Mouse (Mus musculus) gastrocnemius, postnatal 36 days (tissue): Measurements from ENCODE around the gene Hif3a. TPM values are rescaled to one million over a fixed set of nuclear protein-coding genes. Genes with fewer than 3 reads are reported as not detected.

Experiments used
- DNase-seq, 2 experiments: peaks; one replicate each; pipeline ENCODE4 v3.0.0; 2022
- intact Hi-C: fragments of 180-260 bp; cut with DNase I; formaldehyde crosslinking; loops from one replicate; pipeline ENCODE4 v1.15.1; 2025
- total RNA-seq, 2 experiments: library from RNA; stranded (reverse); gene quantifications; 2 replicates each; pipeline ENCODE4 v1.2.3; 2021

Hif3a gene
- total RNA-seq, 2 experiments from 2014 or later = 1.2 to 1.3 TPM

DNA sequence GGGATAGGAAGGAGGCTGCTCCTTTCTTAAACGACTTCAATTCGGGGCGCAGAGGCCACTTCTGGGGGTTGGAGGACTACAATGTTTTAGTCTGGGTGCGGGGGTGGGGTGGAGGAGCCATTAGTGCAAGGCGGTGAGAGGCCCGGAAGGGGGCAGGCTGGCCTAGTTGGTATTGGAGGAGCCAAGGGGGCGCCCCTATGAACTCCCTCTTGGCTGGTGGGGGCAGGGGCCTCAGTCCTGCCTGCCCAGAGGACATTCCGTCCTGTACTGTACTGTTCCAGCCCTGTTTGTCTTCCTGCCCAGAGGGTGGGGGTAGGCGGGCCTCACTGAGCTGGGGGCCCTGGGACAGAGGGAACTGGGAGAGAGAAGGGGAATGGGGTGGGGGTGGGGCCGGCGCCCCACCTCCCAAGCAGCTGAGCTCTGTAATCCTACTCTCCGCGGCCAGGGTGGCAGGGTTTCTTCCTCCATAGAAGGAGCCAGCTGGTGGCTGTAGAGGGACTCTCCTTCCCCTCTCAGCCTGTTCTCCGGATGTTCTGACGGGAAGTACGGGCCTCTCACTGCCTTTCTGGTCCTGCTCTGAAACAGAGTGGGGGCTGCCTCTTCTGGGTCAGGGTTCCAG lies 4.0 kb downstream of the Hif3a start:
- intact Hi-C loops = no loop called here
- peak; percentile 66 to 92 for DNase-seq

DNA sequence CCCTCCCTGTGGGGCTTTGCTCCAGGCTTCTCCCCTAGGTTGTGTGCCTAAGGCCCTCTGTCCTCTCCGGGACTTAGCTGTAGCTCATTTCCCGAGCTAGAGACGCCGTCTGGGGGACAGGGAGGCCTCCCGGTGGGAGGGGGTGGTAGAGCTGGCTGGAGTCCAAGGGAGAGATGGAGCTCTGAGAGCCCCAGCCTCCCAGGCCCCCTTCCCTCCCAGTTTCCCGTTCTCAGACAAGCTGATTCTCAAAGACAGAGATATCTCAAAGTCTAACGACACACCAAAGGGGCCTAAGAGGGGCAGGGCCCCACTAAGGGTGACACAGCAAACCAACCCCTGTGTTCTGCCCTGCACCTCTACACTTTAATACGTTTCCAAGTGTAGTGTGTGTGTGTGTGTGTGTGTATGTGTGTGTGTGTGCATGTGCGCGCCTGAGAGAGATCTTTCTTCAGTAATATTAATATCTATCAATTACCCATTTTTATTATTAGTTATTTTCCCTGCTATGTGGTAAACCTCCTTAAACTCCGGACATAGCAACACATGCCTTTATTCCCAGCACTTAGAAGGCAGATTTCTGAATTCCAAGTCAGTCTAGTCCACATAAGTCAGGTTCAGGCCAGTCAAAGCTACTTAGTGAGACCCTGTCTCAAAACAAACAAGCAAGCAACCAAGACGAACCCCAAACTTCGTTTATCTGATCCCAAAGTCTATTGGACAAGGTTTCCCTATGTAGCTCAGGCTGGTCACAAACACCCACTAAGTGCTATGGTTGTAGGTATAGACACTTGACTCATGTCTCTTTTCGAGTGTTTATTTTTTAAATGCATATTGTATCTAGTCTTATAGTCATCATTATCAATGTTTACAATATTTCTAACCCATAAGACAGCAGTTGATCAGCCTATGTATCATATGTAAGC lies 5.4 kb downstream of the Hif3a start:
- intact Hi-C loops = no loop called here
- DNase-seq = no peak

DNA sequence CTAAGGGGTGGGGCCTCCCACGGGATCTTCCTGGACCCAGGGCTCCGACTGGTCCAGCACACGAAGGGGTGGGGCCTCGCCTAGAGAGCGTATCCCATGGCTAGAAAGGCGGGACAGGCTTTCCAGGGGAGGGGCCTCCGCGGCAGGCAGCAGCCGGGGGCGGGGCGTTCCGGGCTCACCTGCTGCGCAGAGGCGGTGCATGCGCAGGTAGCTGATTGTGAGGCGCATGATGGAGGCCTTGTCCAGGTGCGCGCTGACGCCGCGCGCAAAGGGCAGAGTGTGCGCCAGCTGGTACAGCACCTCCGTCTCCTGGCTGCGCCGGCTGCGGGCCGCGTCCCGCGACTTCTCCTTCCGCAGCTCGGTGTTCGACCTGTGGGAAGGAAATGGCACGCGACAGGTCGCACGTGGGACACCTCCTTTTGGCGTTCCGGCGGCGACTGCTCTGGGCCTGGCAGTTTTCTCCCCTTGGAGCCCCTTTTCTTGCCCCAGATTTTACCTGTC lies 6.1 kb downstream of the Hif3a start:
- intact Hi-C loops = no loop called here
- DNase-seq = peak; percentile 59 to 86

DNA sequence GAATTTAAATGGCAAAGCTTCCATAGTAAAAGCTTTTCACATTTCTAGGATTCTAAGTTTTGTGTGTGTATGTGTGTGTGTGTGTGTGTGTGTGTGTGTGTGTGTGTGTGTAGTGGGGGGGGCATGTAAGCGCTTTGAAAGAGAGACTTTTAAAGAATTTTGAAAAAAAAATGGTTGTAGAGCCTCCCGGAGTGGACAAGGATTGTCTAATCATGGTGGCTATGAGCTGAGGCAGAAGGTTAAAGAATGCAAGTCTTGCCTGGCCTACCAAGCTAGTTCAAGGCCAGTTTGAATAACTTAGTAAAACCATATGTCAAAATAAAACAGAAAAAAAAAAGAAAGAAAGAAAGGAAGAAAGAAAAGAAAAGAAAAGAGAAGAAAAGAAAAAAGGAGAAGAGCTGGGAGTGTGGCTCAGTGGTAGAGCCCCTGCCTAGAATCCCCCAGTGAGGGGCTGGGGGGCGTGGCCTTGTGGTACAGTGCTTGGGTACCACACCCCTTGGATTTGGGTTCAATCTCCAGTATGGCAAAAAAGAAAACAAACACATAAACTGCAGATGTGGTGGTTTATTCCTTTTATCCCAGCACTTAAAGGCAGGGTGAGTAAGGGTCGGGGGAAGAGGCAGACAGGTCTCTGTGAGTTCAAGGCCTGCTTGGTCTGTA lies 6.8 kb downstream of the Hif3a start:
- intact Hi-C loops = no loop called here
- no peak for DNase-seq

DNA sequence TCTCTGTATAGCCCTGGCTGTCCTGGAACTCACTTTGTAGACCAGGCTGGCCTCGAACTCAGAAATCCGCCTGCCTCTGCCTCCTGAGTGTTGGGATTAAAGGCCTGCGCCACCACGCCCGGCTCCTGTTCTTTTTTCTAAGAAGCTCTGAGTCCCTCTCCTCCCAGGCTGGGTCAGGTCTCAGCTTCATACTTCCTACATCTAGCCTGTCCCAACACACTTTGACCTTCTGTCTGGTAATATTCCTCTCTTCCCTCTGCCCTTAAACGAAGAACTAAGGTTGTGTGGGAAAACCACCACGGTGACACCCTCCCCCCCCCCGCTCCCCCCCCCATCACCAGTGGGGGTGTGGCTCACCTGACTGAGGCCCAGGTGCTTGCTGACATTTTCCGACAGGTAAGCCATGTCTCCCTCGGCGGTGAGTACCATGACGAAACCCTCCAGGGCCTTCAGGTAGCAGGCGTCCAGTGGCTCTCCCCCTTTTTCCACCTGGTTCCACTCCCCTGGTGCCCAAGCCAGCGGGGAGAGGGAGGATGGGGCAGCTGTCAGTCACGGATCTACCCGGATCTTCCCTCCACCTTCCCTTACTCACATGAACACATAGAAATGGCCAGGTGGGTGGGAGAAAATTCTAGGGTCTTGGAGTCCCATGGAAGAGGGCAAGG lies 7.8 kb downstream of the Hif3a start:
- intact Hi-C loops = loop anchor here (5.0 kb wide), 1 partner anchor 47 kb away; no protein-coding TSS in a partner anchor
- no peak for DNase-seq

DNA sequence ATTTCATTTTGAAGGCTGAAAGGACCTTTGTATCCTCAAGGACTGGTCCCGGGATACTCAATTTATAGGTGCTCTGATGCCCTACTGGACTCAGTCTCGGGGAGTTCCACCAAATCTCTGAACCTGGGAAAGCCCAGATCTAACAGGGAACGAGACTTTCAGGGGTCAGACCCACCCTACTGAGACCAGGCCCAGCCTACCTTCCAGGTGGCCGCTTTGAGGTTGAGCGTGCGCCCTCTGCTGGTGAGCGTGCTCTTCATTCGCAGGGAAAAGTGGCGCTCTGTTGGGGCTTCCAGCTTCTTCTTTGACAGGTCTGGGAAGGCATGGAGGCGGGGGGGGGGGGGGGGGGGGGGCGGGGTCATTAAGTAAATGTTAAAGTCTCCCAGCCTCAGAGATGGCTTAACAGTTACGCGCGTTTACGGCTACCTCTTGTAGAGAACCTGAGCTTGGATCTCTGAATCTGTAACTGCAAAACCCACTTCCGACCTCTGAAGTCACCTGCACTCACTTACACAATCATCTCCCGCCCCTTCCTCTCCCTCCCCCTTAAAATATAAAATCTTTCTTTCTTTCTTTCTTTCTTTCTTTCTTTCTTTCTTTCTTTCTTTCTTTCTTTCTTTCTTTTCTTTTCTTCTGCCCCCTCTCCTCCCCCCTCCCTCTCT lies 11.2 kb downstream of the Hif3a start:
- DNase-seq = no peak
- intact Hi-C loops = loop anchor here (5.0 kb wide), 1 partner anchor 44 kb away; no protein-coding TSS in a partner anchor

DNA sequence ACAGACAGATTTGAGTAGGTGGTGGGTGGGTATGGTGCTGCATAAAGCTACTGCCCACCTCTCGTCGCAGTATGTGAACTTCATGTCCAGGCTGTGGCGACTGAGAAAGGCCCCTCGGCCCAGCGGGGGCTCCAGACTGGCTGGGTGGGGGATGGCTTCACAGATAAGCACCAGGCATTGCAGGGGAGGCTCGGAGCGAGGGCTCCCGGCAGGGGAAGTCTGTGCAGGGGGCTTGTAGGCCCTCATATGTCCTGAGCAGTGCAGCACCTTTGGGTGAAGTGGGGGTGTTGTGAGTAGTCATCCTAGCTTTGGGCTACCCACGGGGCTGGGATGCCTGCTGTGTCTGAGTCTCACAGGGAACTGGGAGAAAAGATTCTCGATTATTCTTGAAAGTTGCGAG lies 11.7 kb downstream of the Hif3a start:
- intact Hi-C loops = loop anchor here (5.0 kb wide), 1 partner anchor 43 kb away; no protein-coding TSS in a partner anchor

DNA sequence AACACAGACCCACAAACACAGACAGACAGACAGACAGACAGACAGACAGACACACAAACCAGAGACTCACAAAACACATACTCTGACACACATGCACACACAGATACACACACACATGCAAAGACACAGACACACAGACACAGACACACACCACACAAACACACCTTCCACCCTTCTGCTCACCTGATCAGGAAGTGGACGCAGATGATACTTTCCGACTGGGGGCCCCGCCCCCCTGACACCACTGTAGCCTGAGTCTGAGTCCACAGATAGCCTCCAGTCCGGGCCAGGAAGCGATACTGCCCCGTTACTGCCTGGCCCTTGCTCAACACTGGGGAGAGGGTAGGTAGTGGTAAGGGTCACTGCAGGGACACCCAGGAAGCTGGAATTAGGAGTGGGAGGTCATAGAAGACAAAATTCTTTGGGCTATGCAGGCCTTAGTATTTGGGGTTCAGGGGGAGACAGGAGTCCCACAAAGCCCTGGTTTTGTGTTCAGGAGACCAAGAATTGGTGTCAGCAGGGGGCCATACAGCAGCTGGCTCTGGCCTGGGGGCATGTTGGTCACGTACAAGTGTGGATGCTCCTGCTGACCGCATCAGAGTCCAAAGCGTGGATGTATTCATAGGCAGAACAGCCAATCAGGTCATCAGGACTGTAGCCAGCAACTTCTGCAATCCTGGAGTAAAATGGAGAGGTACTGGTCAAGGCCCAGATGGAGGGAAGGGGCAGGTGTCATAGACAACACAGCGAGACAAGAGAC lies 13.6 kb downstream of the Hif3a start:
- DNase-seq = no peak
- intact Hi-C loops = no loop called here

More for the DNA sequence above, 11.7 kb downstream of the Hif3a start:
- DNase-seq = no peak

DNA sequence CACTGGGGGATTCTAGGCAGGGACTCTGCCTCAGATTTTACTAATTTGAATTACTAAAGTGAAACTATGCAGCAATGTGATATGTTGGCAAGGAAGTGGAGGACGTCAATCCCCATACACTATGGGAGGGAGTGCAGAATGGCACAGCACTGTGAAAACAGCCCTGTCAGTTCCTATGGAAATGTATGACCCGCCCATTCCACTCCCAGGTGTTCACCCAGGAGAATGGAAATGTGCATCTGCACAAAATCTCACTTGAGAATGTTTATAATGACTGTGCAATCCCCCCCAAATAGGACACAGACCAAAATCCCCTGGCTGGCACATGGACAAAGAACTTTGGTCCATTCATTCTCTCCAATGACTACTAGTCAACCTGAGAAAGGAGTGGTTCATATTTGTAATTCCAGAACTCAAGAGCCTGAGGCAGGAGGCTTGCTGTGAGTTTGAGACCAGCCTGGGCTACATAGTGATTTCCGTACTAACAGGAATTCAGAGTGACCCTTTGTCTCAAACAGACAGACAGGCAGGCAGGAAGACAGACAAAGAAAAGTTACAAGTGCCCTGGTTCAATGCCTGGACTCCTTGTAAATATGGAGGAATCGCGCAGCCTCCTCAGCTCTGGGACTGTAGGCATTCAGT lies 15.1 kb downstream of the Hif3a start:
- intact Hi-C loops = no loop called here
- DNase-seq = no peak

DNA sequence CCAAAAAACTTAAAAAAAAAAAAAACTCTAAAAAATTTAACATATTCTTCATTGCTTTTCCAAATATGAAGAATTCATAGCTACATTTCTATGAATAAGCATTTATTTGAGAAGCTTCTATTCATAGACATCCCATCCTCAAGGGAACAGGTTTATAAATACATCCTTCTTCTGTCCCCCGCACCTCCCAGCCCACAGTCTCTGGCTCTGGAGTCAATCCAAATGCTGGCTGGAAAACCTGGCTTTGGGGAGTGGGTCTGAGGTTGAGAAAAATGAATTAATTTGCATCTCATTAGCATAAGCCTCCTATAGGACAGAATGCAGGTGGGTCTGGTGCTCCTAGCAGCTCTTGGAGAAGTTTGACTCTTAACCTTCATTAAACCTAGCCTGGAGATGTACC lies 16.5 kb downstream of the Hif3a start:
- DNase-seq = no peak
- intact Hi-C loops = no loop called here

DNA sequence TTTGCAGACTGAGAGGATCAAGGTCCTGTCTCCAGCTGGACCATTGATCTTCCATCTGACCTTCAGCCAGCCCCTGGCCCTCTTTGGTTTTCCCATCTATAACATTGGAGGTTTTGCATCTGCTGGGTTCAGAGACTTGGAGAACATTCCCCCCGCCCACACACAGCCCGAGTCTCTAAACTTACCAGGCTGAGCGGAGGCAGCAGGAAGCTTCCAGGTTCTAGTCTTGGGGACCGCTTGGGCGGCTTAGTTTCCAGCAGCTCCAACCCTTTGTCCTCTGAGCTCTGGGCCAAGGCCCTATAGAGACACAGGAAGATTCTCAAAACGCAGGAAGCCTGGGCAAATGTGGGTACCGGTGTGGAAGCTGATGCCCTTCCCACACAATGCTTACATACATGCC lies 22.9 kb downstream of the Hif3a start:
- intact Hi-C loops = no loop called here
- DNase-seq = no peak

DNA sequence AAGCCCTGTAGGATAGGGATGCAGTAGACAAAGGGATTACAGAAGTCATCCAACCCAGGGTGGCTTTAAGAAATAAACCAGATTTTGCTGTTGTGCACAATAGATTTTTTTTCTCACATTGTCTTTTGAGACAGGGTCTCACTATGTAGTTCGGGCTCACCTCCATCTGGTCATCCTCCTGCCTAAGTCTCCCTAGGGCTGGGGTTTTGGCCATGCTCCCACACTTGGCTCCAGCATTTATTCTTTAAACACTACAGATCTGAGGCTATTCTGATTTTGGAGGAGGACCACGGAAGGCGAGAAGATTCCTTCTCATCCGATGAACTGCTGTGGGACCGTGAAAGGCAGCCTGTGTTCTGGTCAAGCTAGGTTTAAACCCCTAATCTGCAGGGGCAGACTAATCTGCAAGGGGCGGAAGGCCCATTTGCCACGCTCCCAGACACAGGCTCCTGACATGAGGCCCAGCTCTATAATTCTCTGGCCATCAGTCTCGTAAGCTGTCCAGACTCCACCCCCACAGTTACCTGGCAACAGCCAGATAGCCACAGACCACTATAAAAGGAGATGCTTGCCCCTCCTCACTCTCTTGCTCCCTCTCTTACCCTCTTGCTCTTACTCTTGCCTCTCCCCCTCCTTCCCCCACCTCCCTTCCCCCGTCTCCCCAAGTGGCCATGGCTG lies 24.1 kb downstream of the Hif3a start:
- intact Hi-C loops = no loop called here
- DNase-seq = no peak

DNA sequence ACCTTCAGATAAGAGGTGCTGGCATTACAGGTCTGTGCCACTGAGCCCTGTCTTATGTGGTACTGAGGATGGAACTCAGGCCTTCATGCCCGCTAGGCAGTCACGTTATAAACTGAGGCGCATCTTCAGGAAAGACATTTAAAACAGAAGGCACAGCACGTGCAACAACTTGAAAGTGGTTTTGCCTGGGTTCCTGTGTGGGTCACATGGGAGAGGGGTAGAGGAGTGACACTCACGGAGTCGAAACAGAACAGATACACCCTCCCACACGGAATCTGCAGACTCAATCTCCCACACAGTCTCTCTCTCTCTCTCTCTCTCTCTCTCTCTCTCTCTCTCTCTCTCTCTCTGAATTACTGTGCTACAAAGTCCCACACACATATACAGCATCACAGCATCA lies 32.0 kb downstream of the Hif3a start:
- no peak for DNase-seq
- intact Hi-C loops = no loop called here

DNA sequence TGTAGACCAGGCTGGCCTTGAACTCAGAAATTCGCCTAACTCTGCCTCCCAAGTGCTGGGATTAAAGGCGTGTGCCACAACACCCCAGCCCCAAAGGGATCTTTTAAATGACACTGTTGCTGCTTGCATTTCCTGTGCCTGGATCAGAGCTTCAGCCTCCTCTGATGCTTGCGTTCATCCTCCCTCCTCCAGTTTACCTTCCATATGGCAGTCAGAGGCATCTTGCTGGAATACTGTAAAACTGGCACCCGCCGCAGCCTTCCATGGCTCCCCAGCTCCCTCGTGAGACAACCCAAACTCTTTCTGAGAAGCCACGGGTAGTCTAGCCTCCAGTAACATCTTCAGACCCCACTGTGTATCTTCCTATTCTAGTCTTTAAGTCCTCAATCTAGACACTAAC lies 33.3 kb downstream of the Hif3a start:
- no peak for DNase-seq
- intact Hi-C loops = no loop called here

DNA sequence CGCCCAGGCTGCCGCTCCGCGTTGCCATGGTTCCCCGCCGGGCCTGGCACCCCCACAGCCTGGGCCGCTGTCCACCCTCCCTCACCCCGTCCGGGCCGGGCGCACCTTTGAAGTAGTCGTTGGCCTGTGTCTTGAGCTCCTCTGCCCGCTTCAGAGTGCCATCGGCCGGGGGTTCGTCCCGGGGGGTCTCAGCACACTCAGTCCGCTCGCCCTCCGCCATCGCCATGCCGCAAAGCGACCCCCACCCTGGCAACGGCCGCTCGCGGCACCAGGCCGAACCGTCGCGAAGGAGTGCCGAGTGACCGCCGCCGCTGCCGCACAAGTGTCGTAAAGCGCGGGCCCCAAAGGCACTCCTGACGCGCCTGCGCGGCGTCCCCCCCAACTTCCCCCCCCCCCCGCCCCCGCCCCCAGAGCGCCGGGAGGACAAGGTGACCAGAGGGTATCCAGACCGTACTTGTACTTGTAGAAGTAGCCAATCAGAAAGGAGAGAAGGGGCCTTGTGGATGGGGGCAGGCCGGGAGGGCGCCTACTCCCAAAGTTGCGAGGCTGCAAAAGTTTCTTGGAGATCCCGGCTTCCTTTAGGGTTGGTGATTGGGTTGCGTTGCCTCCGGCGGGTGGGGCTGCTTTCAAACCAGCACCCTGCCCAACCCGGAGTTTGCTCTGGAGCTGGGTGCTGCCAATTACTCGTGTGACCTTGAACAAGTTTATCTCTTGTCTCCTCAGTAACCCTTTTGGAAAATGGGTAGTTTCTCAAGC lies 34.5 kb downstream of the Hif3a start, which contains the start of gene Ppp5c:
Ppp5c (minus strand) TSS at position 337 of the 756 bp plus-strand sequence.
- intact Hi-C loops = no loop called here
- DNase-seq = peak; percentile 83 to 87

DNA sequence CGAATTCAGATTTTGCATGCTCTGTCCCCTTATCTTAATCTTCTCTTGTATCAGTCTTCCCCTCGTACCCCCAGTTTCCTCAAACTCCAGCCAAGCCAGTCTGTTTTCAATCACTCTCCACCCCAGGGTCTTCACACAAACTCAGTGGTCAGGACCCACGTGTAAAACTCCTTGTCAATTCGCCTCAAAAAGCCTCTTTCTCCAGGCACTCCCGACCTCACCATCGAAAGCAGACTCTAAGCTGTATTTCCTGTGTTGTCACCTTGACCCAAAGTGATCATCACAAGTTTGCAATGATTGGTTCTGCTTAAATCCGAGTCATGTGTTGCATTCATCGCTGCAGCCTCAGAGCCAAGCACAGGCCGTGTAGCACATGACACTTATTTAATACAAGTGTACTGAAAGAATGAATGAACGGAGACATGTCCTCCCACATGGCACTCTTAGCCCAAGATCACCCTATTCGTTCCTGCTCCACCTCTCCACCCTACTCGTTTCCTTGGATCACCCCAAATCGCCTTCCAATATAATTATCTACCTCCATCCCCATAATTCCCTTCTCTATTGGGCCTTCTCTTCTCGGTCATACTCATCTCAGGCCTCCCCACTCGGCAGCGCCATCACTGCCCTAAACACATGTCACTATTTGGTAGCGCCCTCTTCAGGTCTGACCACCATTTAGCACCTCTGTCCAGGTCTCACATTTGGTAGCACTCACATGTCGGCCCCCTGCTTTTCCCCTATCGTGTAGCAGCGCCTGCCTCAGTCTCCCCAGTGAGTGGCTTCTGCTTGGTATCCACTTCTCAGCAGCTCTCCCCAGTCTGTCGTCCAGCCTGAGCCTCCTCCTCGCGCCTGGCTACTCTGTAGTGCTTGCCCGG lies 35.3 kb downstream of the Hif3a start:
- DNase-seq = peak in 1 of 2 experiments; percentile 40
- intact Hi-C loops = no loop called here
